Mouse (Mus musculus) frontal cortex, postnatal 14 days (tissue): ENCODE results near the gene 1700001C19Rik.

Source experiments
- DNase-seq, 2 experiments: peaks; one replicate each; pipeline ENCODE4 v3.0.0; 2022; ENCODE audit warnings: low spot score in 2 of 2

1700001C19Rik gene

GRCm38 (mm10) chr17:47373991-47374390, 63.2 kb downstream of the 1700001C19Rik start:
- DNase-seq = no peak

GRCm38 (mm10) chr17:47371451-47371850, 65.7 kb downstream of the 1700001C19Rik start:
- DNase-seq = peak in 1 of 2 experiments; percentile 33

GRCm38 (mm10) chr17:47369087-47369443, 68.1 kb downstream of the 1700001C19Rik start:
- DNase-seq = no peak

- peak; percentile 74 to 80 for DNase-seq
These were observed 68.6 kb downstream of the 1700001C19Rik start, which contains the start of gene Mrps10 for GRCm38 (mm10) chr17:47368401-47369086. Gene Mrps10, plus strand, starts transcription at chr17:47368887.
